Mouse (Mus musculus) T-helper 17 cell (primary cell): Measurements from ENCODE around the gene Ky.

ENCODE experiments used
- in situ Hi-C, 2 experiments: fragments of 300-600 bp; cut with MboI, MseI; formaldehyde crosslinking; loops; 1 replicate in 1 of 2; 2 replicates in 1 of 2; pipeline ENCODE4 v1.15.1; 2025; ENCODE audit warnings: high pct_unique_total_duplicates in 2 of 2

Gene Ky

GRCm38 (mm10) chr9:102547028-102547354, 41.4 kb downstream of the Ky start:
- in situ Hi-C loops: loop anchor here in 1 of 2 experiments (5.0 kb wide), 2 partner anchors 145 to 1360 kb away; no protein-coding TSS in a partner anchor

GRCm38 (mm10) chr9:102549211-102549610, 43.7 kb downstream of the Ky start:
- in situ Hi-C loops: loop anchor here in 1 of 2 experiments (5.0 kb wide), 2 partner anchors 147 to 1362 kb away; no protein-coding TSS in a partner anchor

GRCm38 (mm10) chr9:102551771-102552170, 46.2 kb downstream of the Ky start:
- in situ Hi-C loops: loop anchor here in 1 of 2 experiments (25.0 kb wide), 1 partner anchor 1564 kb away; no protein-coding TSS in a partner anchor

GRCm38 (mm10) chr9:102553781-102554180, 48.2 kb downstream of the Ky start:
- in situ Hi-C loops: loop anchor here in 1 of 2 experiments (25.0 kb wide), 1 partner anchor 1566 kb away; no protein-coding TSS in a partner anchor

- in situ Hi-C loops: loop anchor here in 1 of 2 experiments (25.0 kb wide), 1 partner anchor 1571 kb away; no protein-coding TSS in a partner anchor
Observed at GRCm38 (mm10) chr9:102558463-102558862, 52.9 kb downstream of the Ky start.

GRCm38 (mm10) chr9:102572888-102573287, 67.3 kb downstream of the Ky start:
- in situ Hi-C loops: loop anchor here in 1 of 2 experiments (25.0 kb wide), 1 partner anchor 1586 kb away; no protein-coding TSS in a partner anchor

- in situ Hi-C loops: no loop called here
Observed at GRCm38 (mm10) chr9:102577480-102577879, 71.9 kb downstream of the Ky start.

GRCm38 (mm10) chr9:102581921-102582469, 76.4 kb downstream of the Ky start:
- in situ Hi-C loops: no loop called here

- in situ Hi-C loops: no loop called here
Observed at GRCm38 (mm10) chr9:102587347-102587746, 81.8 kb downstream of the Ky start.

GRCm38 (mm10) chr9:102594667-102595393, 89.3 kb downstream of the Ky start:
- in situ Hi-C loops: no loop called here
